Mouse (Mus musculus): ENCODE data around the gene Mcu. TPM values are rescaled to one million over a fixed set of nuclear protein-coding genes. Genes with fewer than 3 reads are reported as not detected.

Mcu gene
- total RNA-seq, 2 experiments from 2014 or later, result 33.9 to 37.1 TPM

DNA sequence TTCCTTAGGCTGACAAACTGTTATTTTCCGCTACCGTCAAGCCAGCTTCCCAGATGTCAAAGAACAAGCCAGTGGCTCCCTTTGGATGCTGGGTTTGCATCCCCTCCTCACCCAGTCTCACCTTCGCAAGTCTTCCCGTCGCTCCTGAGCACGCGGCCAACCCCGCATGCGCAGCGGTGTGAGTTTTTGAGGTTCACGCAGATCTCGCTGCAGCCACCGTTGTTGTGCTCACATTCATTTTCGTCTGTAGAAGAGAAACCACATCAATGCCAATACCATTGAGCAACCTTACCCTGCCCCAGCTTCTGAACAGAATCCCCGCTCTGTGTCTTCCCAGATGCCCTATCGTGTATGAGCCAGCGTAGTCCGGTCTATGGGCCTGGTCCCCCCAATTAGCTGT is 180.7 kb downstream of the Mcu start:
- no peak for TF ChIP-seq CTCF (IDR thresholded peaks at IDR 0.05)
- DNase-seq (ENCODE audit: extremely low spot score in 1 of 2, low spot score in 2 of 2), result no peak
- Histone ChIP-seq H3K4me3 (no peak overlapping the region), H3K27ac (no peak overlapping the region)
- intact Hi-C loops (cut with DNase I), result no loop called here

DNA sequence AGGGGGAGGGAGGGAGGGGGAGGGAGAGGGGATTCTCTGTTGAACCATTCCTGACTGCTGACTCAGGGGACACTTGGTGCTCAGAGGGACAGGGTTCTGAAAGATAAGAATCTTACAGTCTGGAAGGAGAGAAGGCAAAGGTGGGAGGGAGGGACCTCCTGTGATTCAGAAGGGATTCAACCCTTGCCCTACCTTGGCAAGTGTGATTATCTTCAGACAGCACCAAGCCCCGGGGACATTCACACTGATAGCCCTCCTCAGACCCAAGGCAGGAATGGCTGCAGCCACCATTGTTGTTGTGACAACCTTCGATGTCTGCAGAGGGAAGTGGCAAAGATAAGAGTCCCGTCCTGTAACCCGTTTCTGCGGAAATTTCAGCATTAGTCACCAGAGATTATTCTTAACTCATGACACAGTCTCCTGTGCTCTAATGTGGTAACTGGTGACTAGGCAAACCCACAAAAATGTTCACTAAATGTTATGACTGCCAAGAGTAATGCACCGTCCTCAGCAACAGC is 185.7 kb downstream of the Mcu start:
- intact Hi-C loops (cut with DNase I), result no loop called here
- H3K27ac ChIP-seq, result no peak overlapping the region
- H3K4me3 ChIP-seq, result no peak overlapping the region
- TF ChIP-seq CTCF (IDR thresholded peaks at IDR 0.05), result no peak
- no peak for DNase-seq (ENCODE audit: extremely low spot score in 1 of 2, low spot score in 2 of 2)

DNA sequence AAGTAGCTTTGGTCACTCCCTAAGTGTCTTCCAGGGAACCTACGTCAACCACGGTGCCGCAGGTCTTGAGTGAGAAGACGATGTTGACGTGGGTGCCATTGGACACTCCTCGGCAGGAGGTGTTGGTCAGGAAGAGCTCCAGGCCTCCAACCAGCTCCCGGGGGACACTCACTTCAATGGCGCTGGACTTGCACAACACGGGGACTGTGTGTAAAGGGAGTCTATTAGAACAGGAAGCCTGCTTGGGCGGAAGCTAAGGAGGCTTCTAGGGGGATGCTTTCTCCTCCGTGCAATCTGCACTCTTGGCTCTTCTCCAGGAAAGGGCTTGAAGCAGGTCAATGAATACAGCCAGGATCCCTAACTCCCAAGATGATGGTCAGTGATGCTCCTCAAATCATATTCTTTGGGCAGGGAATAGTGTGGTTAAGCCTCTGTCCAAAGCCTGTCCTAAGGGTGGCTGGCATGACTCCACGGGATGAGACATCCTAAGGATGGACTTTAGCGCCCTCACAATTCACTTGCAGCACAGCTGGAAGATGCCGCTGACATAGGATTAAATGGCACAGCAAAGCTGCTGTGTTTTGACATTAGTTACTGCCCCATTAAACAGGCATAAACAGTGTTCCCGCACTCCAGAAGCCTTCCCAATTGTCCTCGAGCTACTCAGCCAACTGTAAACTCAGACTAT is 186.9 kb downstream of the Mcu start:
- H3K4me3 ChIP-seq, result no peak overlapping the region
- DNase-seq (ENCODE audit: extremely low spot score in 1 of 2, low spot score in 2 of 2), result no peak
- no peak overlapping the region for H3K27ac ChIP-seq
- TF ChIP-seq CTCF (IDR thresholded peaks at IDR 0.05), result no peak
- intact Hi-C loops (cut with DNase I), result no loop called here

DNA sequence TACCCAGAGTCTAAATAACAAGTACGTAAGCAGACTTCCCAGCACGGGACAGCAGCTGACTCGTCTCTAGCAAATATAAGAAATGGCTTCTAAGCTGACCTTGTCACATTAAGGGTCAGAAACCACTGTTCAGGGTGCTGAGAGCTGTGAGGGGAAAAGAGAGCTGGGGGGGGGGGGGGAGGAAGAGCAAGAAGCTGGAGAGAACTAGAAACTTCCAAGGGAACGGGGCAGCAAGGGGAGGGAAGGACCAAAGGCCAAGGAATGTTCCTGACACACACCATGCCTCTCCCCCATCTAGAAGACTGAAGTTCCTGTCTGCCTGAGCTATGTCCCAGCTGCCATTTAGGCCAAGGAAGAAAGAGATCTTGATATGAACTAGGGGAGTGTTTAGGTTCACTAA is 190.1 kb downstream of the Mcu start:
- no peak overlapping the region for H3K27ac ChIP-seq
- intact Hi-C loops (cut with DNase I), result no loop called here
- H3K4me3 ChIP-seq, result no peak overlapping the region
- TF ChIP-seq CTCF (IDR thresholded peaks at IDR 0.05), result no peak
- DNase-seq (ENCODE audit: extremely low spot score in 1 of 2, low spot score in 2 of 2), result no peak

DNA sequence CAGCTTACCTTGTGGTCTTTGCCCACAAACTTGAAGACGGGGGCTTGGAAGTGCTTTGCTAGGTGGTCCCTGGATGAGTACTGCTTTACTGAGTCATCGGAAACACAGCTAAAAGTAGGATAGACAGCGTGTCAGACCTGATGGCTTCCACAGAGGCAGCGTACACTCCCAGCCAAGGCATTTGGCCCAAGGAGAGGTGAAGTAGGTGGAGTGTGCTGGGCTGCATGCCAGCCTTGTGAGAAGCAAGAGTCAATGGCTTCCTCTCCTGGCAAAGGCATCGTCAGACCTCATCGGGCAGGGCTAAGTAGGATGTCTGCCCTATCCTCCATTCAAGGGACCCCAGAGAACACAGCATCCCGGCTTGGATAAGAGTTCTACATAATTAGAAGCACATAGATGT is 191.1 kb downstream of the Mcu start:
- intact Hi-C loops (cut with DNase I), result no loop called here
- TF ChIP-seq CTCF (IDR thresholded peaks at IDR 0.05), result no peak
- no peak overlapping the region for H3K27ac ChIP-seq
- no peak overlapping the region for H3K4me3 ChIP-seq
- no peak for DNase-seq (ENCODE audit: extremely low spot score in 1 of 2, low spot score in 2 of 2)

DNA sequence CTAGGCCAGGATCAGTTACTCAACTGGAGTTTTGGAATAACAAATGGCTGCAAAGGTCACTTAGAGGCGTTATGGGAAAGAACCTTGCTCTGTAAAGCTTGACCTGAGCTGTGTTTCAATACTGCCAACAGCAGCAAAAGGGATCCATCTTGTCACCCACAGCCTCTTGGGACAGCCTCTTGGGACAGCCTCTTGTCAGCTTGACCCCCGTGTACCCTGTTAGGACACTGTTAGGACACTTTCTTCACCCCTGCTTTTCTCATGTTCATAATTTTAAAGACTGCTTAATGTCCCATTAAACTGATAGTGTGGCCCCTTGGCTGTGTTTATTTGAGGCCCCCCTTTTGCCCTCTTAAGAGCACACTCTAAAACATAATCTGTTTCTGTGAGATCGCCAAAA is 192.0 kb downstream of the Mcu start:
- Histone ChIP-seq H3K27ac (no peak overlapping the region), H3K4me3 (no peak overlapping the region)
- TF ChIP-seq CTCF (IDR thresholded peaks at IDR 0.05), result no peak
- intact Hi-C loops (cut with DNase I), result no loop called here
- no peak for DNase-seq (ENCODE audit: extremely low spot score in 1 of 2, low spot score in 2 of 2)

DNA sequence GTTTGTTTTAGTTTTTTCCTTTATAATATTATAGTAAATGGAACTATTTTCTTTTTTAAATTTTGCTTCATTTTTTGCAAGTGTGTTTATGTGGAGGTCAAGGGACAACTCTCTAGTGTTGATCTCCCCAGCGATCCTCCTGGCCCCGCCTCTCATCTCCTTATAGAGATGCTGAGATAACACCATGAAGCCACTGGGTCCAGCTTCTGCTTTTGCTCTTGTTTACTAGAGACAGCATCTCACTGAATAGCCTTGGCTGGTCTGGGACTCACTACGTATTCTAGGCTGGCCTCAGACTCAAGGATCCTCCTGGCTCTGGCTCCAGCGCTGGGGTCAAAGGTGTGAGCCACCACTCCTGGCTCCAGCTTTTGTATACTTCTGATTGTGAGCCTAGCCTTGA is 197.0 kb downstream of the Mcu start:
- intact Hi-C loops (cut with DNase I), result no loop called here
- Histone ChIP-seq H3K4me3 (no peak overlapping the region), H3K27ac (no peak overlapping the region)
- DNase-seq (ENCODE audit: extremely low spot score in 1 of 2, low spot score in 2 of 2), result no peak
- TF ChIP-seq CTCF (IDR thresholded peaks at IDR 0.05), result no peak

DNA sequence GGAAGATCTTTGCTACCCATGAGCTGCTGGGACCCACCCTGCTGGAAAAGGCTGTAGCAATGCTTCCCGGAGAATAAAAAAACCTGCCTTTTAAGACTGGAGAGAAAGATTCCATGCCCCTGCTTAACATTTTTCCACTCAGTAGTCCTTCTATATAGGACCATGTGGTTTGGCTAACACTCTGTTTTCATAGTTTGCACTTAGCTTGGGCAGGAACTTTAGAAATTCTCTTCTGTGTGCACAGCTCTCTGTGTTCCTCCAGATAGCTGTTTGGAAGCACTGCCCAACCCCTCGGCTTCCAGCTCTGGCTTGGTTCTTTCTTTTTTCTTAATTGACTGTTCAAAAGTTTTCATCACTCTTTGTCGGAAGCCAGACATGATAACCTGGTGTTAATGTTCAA is 199.9 kb downstream of the Mcu start:
- TF ChIP-seq CTCF (IDR thresholded peaks at IDR 0.05), result no peak
- Histone ChIP-seq H3K4me3 (no peak overlapping the region), H3K27ac (no peak overlapping the region)
- no peak for DNase-seq (ENCODE audit: extremely low spot score in 1 of 2, low spot score in 2 of 2)
- intact Hi-C loops (cut with DNase I), result no loop called here

DNA sequence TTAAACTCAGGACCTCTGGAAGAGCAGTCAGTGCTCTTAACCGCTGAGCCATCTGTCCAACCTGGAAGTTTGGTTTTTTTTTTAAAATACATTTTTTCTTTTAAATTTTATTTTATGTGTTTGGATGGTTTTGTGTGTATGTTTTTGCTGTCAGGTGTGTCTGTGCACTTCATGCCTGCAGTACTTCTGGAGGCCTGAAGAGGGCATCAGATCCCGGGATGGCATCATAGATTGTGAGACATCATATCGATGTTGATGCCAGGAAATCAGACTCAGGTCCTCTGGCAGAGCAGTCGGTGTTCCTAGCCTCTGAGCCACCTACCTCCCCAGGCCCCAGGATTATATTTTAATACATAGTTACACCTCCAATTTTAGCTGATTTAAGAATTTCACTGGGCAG is 202.8 kb downstream of the Mcu start:
- DNase-seq (ENCODE audit: extremely low spot score in 1 of 2, low spot score in 2 of 2), result no peak
- intact Hi-C loops (cut with DNase I), result no loop called here

DNA sequence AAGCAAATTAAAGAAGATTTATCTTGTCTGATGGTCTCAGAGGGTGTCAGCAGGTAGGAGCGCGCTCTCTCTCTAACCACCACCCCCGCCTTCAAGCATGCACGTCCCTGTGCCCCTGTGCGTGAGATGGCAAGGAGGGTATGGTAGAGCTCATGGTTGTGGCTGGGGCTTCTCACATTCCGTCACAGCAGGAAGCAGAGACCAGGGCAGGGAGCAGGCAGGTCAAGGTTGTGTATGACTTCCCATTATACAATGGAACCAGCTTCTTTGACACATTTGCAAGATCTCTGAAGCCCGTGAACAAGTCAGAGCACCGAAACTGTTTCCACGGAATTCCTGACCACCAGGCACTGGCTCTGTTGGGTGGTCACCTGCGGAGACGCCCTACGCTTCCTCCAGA is 206.2 kb downstream of the Mcu start:
- Histone ChIP-seq H3K4me3 (no peak overlapping the region), H3K27ac (no peak overlapping the region)
- intact Hi-C loops (cut with DNase I), result no loop called here
- DNase-seq (ENCODE audit: extremely low spot score in 1 of 2, low spot score in 2 of 2), result no peak
- no peak for TF ChIP-seq CTCF (IDR thresholded peaks at IDR 0.05)

More for the DNA sequence above, 202.8 kb downstream of the Mcu start:
- Histone ChIP-seq H3K27ac (no peak overlapping the region), H3K4me3 (no peak overlapping the region)
- peak; percentile 10 for TF ChIP-seq CTCF (IDR thresholded peaks at IDR 0.05)

DNA sequence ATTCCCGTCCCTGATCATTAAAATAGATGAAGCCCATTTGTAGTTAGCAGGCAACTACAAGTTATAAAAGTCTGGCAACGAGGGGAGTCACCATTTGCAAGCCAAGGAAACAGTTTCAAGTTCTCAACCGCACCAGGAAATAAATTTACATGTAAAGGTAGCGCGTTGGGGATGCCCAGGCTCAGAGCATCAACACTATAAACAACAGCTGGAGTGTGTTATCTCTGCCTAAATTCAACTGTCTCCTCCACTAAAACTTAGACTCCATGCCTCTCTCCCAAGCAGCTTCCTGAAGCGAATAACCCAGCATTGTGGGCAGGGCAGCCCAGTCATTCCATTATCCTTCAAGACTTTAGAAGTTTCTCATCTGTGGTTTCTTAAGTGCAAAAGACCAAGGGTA is 208.0 kb downstream of the Mcu start:
- DNase-seq (ENCODE audit: extremely low spot score in 1 of 2, low spot score in 2 of 2), result no peak
- H3K4me3 ChIP-seq, result no peak overlapping the region
- no peak overlapping the region for H3K27ac ChIP-seq
- TF ChIP-seq CTCF (IDR thresholded peaks at IDR 0.05), result no peak
- intact Hi-C loops (cut with DNase I), result no loop called here

DNA sequence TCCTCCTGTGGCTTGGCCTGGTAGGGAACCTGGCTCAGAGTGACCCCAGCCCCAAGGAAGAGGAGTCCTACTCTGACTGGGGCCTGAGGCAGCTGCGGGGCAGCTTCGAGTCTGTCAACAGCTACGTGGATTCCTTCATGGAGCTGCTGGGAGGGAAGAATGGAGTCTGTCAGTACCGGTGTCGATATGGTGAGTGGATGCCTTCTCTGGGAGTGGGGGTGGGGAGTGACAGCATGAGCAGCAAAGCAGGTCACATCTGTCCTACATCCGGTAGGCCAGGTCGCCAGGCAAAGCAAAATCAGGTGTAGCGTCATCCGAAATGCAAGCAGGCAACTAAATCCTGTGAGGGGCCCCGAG is 212.7 kb downstream of the Mcu start:
- intact Hi-C loops (cut with DNase I), result no loop called here

More for the DNA sequence above, 212.7 kb downstream of the Mcu start:
- Histone ChIP-seq H3K27ac (no peak overlapping the region), H3K4me3 (no peak overlapping the region)
- DNase-seq (ENCODE audit: extremely low spot score in 1 of 2, low spot score in 2 of 2), result no peak
- no peak for TF ChIP-seq CTCF (IDR thresholded peaks at IDR 0.05)
